Mouse (Mus musculus): ENCODE measurements at regions not wholly inside any gene's neighbourhood (a gene's known extent, or its start where the extent isn't known, plus 50 kb on each side); places are given as distances from the start of the nearest gene placed in this dataset.
A peak's percentile ranks its signal among the peaks of the same experiment; 100 is the strongest.

GRCm38 (mm10) chr14:54185265-54185830 lies 68.6 kb downstream of the Dad1 start:
- DNase-seq (ENCODE audit: low spot score in 2 of 2): no peak

GRCm38 (mm10) chr14:54183873-54184272 lies 70.0 kb downstream of the Dad1 start:
- DNase-seq (ENCODE audit: low spot score in 2 of 2): no peak

GRCm38 (mm10) chr14:54182838-54183237 lies 71.1 kb downstream of the Dad1 start:
- no peak for DNase-seq (ENCODE audit: low spot score in 2 of 2)

GRCm38 (mm10) chr14:54181306-54181705 lies 72.6 kb downstream of the Dad1 start:
- no peak for DNase-seq (ENCODE audit: low spot score in 2 of 2)

GRCm38 (mm10) chr14:54180754-54181153 lies 73.2 kb downstream of the Dad1 start:
- no peak for DNase-seq (ENCODE audit: low spot score in 2 of 2)

DNA sequence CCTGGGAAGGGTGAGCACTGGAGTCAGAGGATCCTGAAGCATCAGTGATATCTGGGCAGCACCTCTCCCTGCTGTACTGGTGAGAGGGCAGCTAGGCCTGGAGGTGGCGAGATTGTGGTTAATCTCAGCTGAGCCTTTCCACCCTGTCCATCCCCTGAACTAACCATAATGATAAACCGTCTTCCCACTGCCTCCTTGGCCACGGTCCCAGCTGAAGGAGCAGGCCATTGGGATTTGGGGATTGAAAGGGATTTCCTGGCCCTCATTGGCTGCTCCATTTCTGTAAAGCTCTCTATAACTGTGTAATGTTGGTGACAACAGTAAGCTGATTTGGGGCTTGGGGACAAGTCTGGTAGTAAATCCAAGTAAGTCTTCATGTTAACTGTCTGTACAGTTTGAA lies 73.6 kb downstream of the Dad1 start:
- no peak for DNase-seq (ENCODE audit: low spot score in 2 of 2)

- no peak for DNase-seq (ENCODE audit: low spot score in 2 of 2)
These were observed 75.0 kb downstream of the Dad1 start for GRCm38 (mm10) chr14:54178856-54179255.

GRCm38 (mm10) chr14:54176469-54176868 lies 77.4 kb downstream of the Dad1 start:
- no peak for DNase-seq (ENCODE audit: low spot score in 2 of 2)

- no peak for DNase-seq (ENCODE audit: low spot score in 2 of 2)
These were observed 78.4 kb downstream of the Dad1 start for GRCm38 (mm10) chr14:54175476-54175875.

DNA sequence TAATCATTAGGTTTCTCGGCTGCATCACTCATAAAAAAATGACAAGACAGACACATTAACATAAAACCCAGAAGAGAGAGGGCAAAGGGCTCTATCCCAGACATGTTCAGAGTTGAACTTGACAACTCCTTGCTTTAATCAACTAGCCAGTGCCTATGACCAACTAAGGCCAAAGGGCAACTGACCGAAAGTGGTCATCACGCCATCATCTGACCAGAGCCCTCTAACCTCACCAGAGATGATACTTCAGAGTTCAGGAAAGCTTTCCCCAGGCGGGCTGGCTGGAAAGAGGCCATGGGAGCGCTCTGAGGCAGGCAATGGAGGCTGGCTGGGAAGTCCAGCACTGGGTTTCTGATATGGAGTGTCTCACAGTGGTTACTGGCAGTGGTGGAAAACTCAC lies 80.6 kb downstream of the Dad1 start:
- no peak for DNase-seq (ENCODE audit: low spot score in 2 of 2)

DNA sequence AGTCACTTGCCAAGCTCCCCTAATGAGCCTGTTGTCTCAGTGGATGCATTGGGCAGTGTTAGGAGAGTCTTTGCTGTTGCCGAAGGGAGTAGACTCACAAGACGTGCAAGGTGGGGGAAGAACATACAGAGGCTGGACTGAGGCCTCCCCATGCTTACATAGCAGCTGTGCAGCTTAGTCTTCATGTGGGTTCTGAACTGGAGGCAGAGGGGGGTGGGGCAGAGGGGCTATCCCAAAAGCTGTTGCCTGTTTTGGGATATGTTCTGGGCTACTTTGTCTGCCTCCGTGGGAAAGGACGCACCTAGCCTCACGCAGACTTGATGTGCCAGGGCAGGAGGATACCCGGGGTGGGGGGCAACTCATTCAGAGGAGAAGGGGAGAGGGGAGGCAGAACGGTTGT lies 84.7 kb downstream of the Dad1 start:
- DNase-seq (ENCODE audit: low spot score in 2 of 2): no peak

DNA sequence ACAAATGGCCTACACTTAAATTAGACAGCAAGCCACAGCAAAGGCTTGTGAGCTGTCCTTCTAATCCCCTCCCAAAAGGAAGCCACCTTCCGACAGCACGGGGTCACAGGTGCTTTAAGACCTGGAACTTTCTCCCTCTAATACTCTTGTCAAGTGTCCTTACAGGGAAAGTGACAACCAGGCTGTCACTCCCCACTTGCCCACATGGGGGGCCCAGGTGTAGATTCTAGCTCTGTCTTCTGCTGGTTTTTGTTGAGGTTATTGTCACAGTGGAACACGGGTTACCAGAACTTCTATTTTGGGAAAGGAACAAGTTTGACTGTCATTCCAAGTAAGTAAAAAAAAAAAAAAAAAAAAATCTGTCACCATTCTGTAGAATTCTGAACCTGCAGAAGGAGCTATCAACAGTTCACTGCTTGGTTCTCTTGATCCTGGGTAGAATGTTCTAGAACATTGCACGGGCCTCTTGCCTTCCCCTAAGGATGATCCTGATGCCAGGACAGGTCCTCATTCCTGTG lies 85.4 kb downstream of the Dad1 start:
- DNase-seq (ENCODE audit: low spot score in 2 of 2): no peak

- no peak for DNase-seq (ENCODE audit: low spot score in 2 of 2)
These were observed 87.8 kb downstream of the Dad1 start for GRCm38 (mm10) chr14:54166057-54166456.

DNA sequence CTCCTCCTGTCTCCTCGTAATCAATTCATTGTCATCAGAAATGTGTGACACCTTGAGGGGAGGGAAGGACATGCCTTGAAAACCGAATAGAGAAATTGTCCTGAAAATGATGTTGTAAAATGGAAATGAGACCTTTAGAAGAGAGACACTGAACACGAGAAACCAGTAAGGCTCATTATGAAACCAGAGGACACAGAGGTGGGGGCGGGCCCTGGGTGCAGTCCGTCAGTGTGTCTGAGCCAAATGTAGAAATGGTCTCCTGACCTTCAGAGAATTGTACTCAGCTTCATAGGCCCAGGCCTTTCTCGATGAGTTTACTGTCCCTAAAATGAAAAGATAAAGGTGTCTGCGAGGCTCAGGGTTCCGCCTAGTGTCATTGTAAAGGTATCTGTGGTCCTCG lies 89.0 kb downstream of the Dad1 start:
- DNase-seq (ENCODE audit: low spot score in 2 of 2): no peak

GRCm38 (mm10) chr14:54161916-54162315 lies 92.0 kb downstream of the Dad1 start:
- DNase-seq (ENCODE audit: low spot score in 2 of 2): no peak

GRCm38 (mm10) chr14:54161206-54161605 lies 92.7 kb downstream of the Dad1 start:
- no peak for DNase-seq (ENCODE audit: low spot score in 2 of 2)

DNA sequence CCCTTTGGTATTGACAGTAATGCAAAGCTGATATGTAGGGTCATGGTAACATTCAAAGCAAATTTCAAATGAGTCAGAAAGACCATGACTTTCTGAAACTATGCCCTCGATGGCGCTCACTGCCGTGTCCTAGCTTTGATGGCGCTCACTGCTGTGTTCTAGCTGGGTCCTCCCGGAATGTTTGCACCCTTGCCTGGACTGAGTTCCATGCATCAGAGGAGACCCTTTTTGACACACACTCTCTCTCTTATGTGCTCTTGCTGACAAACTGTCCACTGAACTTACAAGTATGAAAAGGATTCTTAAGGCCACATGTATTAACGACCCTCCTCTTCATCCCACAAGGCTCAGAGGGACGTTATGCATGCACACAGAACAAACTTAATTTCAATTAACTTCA lies 94.1 kb downstream of the Dad1 start:
- no peak for DNase-seq (ENCODE audit: low spot score in 2 of 2)

DNA sequence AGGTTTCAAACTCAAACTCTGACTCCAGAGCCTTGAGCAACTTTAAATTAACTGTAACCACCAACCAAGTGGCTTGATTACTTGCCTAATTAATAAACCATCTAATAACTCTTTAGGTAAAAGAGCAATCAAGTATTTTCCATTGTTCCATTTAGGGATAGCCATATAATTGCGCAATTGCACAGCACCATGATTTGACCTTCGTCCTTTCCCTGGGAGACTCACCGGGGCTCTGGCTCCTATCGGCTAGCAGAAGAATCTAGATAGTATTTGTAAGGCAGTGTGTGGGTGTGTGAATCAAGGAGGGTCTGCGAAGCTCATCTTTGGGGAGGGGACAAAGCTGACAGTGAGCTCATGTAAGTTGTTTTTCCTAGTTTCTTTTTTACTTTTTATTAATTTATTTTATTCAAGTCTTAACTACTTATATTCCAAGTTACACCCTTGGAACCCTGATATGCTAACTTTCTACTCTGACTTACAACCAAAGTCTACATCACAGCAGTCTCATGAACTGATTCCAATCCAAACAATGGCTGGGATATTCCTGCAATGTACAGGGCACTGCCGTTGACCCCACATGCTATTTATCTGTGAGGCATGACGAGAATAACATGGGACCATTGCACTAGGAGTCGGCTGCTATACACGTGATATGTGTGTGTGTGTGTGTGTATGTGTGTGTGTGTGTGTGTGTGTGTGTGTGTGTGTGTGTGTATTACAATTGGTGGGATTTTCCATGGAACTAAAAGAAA lies 95.5 kb downstream of the Dad1 start:
- no peak for DNase-seq (ENCODE audit: low spot score in 2 of 2)

GRCm38 (mm10) chr14:54156536-54156935 lies 97.4 kb downstream of the Dad1 start:
- DNase-seq (ENCODE audit: low spot score in 2 of 2): no peak

DNA sequence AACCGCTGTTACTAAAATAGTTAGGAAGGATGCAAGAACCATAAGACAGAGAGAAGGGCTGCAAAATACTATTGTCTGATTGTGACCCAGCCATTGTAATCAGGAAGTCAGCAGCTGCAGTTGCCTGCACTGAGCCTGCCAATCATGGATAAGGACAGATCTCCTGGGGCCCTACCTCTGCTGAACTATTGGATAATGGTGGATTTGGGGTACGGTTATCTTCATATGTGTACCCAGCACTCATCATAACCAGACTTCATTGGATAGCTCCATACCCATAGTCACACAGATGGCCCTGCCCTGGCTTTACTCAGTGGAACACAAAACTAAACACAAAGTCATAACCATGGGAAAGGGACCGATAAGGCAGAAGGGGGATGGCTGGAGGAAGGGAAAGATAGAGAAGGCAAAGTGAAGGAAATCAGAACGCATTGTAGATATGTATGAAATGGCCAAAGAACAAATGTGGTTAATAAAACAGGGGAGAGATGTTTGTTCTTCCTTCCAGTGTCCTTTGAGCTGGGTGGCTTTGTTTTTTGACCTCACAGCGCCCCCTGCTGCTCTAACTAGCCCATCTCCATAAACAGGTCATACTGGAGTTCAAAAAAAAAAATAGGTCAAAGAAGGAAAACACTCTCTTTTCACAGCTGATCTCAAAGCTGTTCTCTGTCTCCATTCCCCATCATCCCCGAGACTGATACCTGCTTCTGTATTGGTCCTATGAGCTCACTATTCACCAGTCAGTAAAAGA lies 101.2 kb downstream of the Dad1 start:
- DNase-seq (ENCODE audit: low spot score in 2 of 2): peak; percentile 72 to 78

GRCm38 (mm10) chr14:54151921-54152320 lies 102.0 kb downstream of the Dad1 start:
- DNase-seq (ENCODE audit: low spot score in 2 of 2): no peak

GRCm38 (mm10) chr14:54151272-54151671 lies 102.6 kb downstream of the Dad1 start:
- DNase-seq (ENCODE audit: low spot score in 2 of 2): no peak
